Mouse (Mus musculus) liver, postnatal 0 days (tissue): Measurements from ENCODE around the gene Itgb5. TPM values are rescaled to one million over a fixed set of nuclear protein-coding genes. Genes with fewer than 3 reads are reported as not detected.

Source experiments
- ATAC-seq: fragments of 200-750 bp; cut with Nextera tagmentation; 2 replicates; pipeline ENCODE4 v1.8.0; 2017; ENCODE audit warnings: mild to moderate bottlenecking, moderate library complexity
- DNase-seq: peaks from one replicate; pipeline ENCODE4 v3.0.0-alpha.2; 2016
- H3K27ac ChIP-seq: fragments of 300-500 bp; sonication (generic); 2 replicates; pipeline ENCODE4 v1.5.1; 2014; ENCODE audit warnings: antibody characterized with exemption, moderate library complexity, mild to moderate bottlenecking, low read depth
- H3K27me3 ChIP-seq: fragments of 300-500 bp; sonication (generic); 2 replicates; pipeline ENCODE4 v1.6.1; 2014; ENCODE audit warnings: low read length, control low read depth, mixed read lengths; ENCODE audit not compliant: insufficient read depth
- H3K36me3 ChIP-seq: fragments of 300-500 bp; sonication (generic); replicated peaks from 2 replicates; pipeline ENCODE4 v1.6.1; 2014; ENCODE audit warnings: mild to moderate bottlenecking, control low read depth, low read length, moderate library complexity, mixed read lengths; ENCODE audit not compliant: insufficient read depth
- H3K4me1 ChIP-seq: fragments of 300-500 bp; sonication (generic); 2 replicates; pipeline ENCODE4 v1.6.1; 2014; ENCODE audit warnings: antibody characterized with exemption, mild to moderate bottlenecking, control low read depth; ENCODE audit not compliant: insufficient read depth
- H3K4me2 ChIP-seq: fragments of 300-500 bp; sonication (generic); 2 replicates; pipeline ENCODE4 v1.6.1; 2014; ENCODE audit warnings: low read depth, mild to moderate bottlenecking, low read length, moderate library complexity, mixed read lengths
- H3K4me3 ChIP-seq: fragments of 300-500 bp; sonication (generic); 2 replicates; pipeline ENCODE4 v1.5.1; 2014; ENCODE audit warnings: low read depth, low read length
- H3K9ac ChIP-seq: fragments of 300-500 bp; sonication (generic); replicated peaks from 2 replicates; pipeline ENCODE4 v1.6.1; 2014; ENCODE audit warnings: mild to moderate bottlenecking, moderate library complexity
- H3K9me3 ChIP-seq: fragments of 300-500 bp; sonication (generic); 2 replicates; pipeline ENCODE4 v1.6.1; 2016; ENCODE audit warnings: mild to moderate bottlenecking, control low read depth, low read length, mixed read lengths
- CTCF ChIP-seq: sonication (generic); IDR thresholded peaks from 2 replicates; pipeline ENCODE4 v1.5.1; 2016; ENCODE audit warnings: antibody characterized with exemption, low read depth
- EP300 ChIP-seq: IDR thresholded peaks from 2 replicates; pipeline ENCODE4 v1.6.1; 2016; ENCODE audit warnings: antibody characterized with exemption, low read depth, mild to moderate bottlenecking
- WGBS: fragments of 180-500 bp; shearing (Covaris S2); extraction: QIAGEN DNeasy Blood & Tissue Kit; methylation state at CpG from one replicate; pipeline ENCODE4 v1.1.7; 2014; ENCODE audit not compliant: insufficient replicate concordance; 5-methylcytosine and 5-hydroxymethylcytosine counted together
- polyA plus RNA-seq: library from polyadenylated mRNA; unstranded; fragments of >200 nt; fragmentation: Nextera tagmentation; extraction: Ambion mirVana; gene quantifications from 2 replicates; pipeline ENCODE4 v1.2.1, GENCODE M21; 2015

The Itgb5 gene
- polyA plus RNA-seq, 1 experiment from 2014 or later, result 16.1 TPM

GRCm38 (mm10) chr16:33879031-33879430 lies 49.6 kb downstream of the Itgb5 start:
- TF ChIP-seq CTCF (no peak), EP300 (no peak)
- no peak overlapping the region for H3K4me2 ChIP-seq
- DNase-seq (no peak), ATAC-seq (peak; percentile 48)
- no peak overlapping the region for H3K27ac ChIP-seq
- H3K9ac ChIP-seq, result no peak overlapping the region
- no peak overlapping the region for H3K4me3 ChIP-seq
- H3K9me3 ChIP-seq, result no peaks in the 10 kb centered on the region
- no peaks in the 10 kb centered on the region for H3K36me3 ChIP-seq
- no peaks in the 10 kb centered on the region for H3K27me3 ChIP-seq
- peaks cover 18% of the 10 kb centered on the region for H3K4me1 ChIP-seq
- WGBS, result 60% methylated on average over 6 of the region's 6 CpGs

DNA sequence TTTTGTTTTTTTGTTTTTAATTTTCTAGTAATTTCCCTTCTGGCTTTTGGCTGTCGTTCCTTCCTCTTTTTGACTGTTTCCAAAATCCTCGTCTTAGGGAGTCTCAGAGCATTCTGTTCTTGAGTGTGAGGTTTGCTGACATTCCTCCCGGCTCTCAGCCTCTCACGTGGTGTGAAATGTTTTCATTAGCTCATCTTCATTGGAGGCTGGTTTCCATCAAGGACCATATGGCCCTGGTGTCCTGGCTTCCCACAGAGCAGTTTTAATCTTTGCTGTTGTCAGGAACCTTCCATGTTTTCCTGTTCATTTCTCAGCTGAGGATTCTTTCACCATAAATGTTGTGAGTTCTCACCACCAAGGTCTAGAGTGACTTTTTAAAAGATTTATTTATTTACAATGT lies 50.1 kb downstream of the Itgb5 start:
- DNase-seq (no peak), ATAC-seq (no peak)
- H3K27ac ChIP-seq, result no peak overlapping the region
- no peaks in the 10 kb centered on the region for H3K36me3 ChIP-seq
- H3K9ac ChIP-seq, result no peak overlapping the region
- WGBS, result 34% methylated on average over 4 of the region's 4 CpGs
- peaks cover 21% of the 10 kb centered on the region for H3K4me1 ChIP-seq
- TF ChIP-seq EP300 (no peak), CTCF (no peak)
- H3K9me3 ChIP-seq, result no peaks in the 10 kb centered on the region
- H3K4me3 ChIP-seq, result no peak overlapping the region
- no peak overlapping the region for H3K4me2 ChIP-seq
- no peaks in the 10 kb centered on the region for H3K27me3 ChIP-seq

GRCm38 (mm10) chr16:33880765-33881164 lies 51.3 kb downstream of the Itgb5 start:
- TF ChIP-seq EP300 (peak; percentile 67), CTCF (no peak)
- peaks cover 27% of the 10 kb centered on the region for H3K4me1 ChIP-seq
- no peak overlapping the region for H3K9ac ChIP-seq
- WGBS, result 69% methylated on average over 4 of the region's 4 CpGs
- H3K4me2 ChIP-seq, result no peak overlapping the region
- no peak overlapping the region for H3K27ac ChIP-seq
- no peak overlapping the region for H3K4me3 ChIP-seq
- no peaks in the 10 kb centered on the region for H3K9me3 ChIP-seq
- no peaks in the 10 kb centered on the region for H3K36me3 ChIP-seq
- no peaks in the 10 kb centered on the region for H3K27me3 ChIP-seq
- ATAC-seq (no peak), DNase-seq (no peak)

GRCm38 (mm10) chr16:33882540-33882939 lies 53.1 kb downstream of the Itgb5 start:
- ATAC-seq, result peak; percentile 78
- H3K27me3 ChIP-seq, result no peaks in the 10 kb centered on the region
- peaks cover 41% of the 10 kb centered on the region for H3K4me1 ChIP-seq
- H3K4me2 ChIP-seq, result no peak overlapping the region
- WGBS, result 51% methylated on average over 4 of the region's 4 CpGs
- H3K36me3 ChIP-seq, result no peaks in the 10 kb centered on the region
- DNase-seq, result peak; percentile 35
- no peak for TF ChIP-seq CTCF
- H3K27ac ChIP-seq, result peak overlapping the region; percentile 48
- no peaks in the 10 kb centered on the region for H3K9me3 ChIP-seq
- no peak overlapping the region for H3K9ac ChIP-seq
- no peak overlapping the region for H3K4me3 ChIP-seq

DNA sequence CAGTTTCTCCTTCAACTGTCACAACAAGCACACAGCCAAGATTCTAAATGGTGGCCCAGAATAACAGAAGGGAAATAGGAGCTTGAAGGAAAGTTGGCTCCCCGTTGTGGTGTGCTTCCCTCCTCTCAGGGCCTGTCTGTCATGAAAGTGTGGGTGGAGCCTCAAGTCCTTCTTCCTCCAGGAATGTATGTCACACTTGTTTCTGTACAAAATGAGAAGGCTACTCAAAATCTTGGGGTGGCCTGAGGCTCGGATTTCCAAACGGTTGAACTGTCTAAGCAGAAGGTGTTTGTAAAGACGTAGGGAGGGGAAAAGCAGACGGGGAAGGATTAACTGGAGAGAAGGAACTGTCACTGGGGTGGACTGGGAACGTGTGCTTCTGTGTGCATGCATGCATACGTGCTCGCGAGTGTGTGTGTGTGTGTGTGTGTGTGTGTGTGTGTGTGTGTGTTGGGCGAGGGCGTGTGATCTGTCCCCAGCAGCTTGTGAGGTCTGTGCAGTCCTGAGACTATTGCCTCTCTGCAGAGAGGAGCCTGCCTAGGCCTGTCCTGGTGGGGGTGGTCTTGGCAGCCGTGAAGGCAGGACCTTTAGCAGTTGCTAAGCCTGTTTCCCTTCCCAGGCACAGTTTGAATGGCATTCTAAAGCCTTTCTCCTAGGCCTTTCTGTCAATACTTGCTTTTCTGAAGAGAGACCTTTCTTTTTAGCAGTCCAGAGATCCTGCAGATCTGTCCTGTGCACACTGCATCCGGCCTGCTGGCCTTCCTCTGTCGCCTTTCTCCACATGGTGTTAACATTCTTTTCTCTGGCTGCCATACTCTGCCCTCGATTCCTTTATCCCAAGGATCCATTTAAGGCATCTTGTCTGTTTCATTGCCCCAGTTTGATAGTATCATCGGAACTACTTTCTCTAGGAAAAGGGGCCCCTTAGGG lies 53.8 kb downstream of the Itgb5 start:
- ATAC-seq, result no peak
- TF ChIP-seq CTCF (no peak), EP300 (no peak)
- no peak for DNase-seq
- H3K27me3 ChIP-seq, result no peaks in the 10 kb centered on the region
- no peaks in the 10 kb centered on the region for H3K36me3 ChIP-seq
- peak overlapping the region; percentile 48 for H3K27ac ChIP-seq
- peaks cover 34% of the 10 kb centered on the region for H3K4me1 ChIP-seq
- H3K9ac ChIP-seq, result no peak overlapping the region
- 63% methylated on average over 14 of the region's 16 CpGs for WGBS
- H3K4me2 ChIP-seq, result no peak overlapping the region
- no peaks in the 10 kb centered on the region for H3K9me3 ChIP-seq
- H3K4me3 ChIP-seq, result no peak overlapping the region

GRCm38 (mm10) chr16:33884201-33884600 lies 54.7 kb downstream of the Itgb5 start:
- Histone ChIP-seq H3K27ac (no peak overlapping the region), H3K9ac (no peak overlapping the region), H3K9me3 (no peaks in the 10 kb centered on the region), H3K27me3 (no peaks in the 10 kb centered on the region), H3K4me3 (no peak overlapping the region), H3K4me1 (peaks cover 32% of the 10 kb centered on the region), H3K36me3 (no peaks in the 10 kb centered on the region), H3K4me2 (no peak overlapping the region)
- DNase-seq (no peak), ATAC-seq (no peak)
- TF ChIP-seq CTCF (no peak), EP300 (no peak)
- 76% methylated on average over 5 of the region's 5 CpGs for whole genome bisulfite sequencing
